Mouse (Mus musculus): Measurements from ENCODE around the gene Gm11020. TPM values are rescaled to one million over a fixed set of nuclear protein-coding genes. Genes with fewer than 3 reads are reported as not detected.
A peak's percentile ranks its signal among the peaks of the same experiment; 100 is the strongest.

The Gm11020 gene
- total RNA-seq, 2 experiments from 2014 or later = not detected

- no peak for DNase-seq (ENCODE audit: low spot score in 2 of 2)
These were observed 20.3 kb downstream of the Gm11020 start for GRCm38 (mm10) chr8:104341678-104342077.

DNA sequence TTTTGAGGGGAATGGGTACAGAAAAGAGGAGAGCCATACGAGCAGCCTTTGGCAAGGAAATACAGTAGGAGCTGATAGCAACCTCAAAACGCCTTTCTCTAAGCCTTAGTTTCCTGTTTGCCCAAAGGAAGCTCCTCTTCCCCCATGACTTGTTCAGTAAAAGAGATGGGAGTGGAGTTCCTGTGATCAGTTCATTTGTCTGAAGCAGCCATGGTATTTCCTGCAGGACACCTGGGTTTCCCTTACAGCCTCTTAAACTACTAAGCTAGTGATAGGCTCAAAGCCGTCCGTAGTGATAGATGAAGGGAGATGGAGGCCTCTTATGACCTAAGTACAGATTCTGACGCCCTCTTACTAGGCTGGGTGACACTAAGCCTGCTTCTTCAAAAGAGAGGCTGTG, 21.1 kb downstream of the Gm11020 start:
- DNase-seq (ENCODE audit: low spot score in 2 of 2) = no peak

GRCm38 (mm10) chr8:104343957-104344356, 22.6 kb downstream of the Gm11020 start:
- peak; percentile 88 to 89 for DNase-seq (ENCODE audit: low spot score in 2 of 2)

DNA sequence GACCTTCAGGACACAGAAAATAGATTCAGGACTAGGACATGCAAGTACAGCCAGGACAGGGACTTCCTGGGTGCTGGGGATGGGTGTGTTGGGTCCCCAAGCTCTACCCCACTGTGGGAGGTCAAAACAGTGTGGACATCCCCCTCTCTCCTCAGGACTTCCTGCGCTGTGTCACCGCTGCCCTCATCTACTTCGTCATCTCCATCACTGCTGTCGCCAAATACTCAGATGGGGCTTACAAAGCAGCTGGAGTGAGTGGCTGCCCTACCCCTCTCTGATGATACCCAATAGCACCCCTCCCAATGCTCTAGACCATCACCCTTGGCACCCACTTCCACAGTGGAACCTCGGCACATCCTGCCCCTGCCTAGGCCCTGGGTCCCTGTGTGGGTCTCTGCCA, 23.3 kb downstream of the Gm11020 start:
- DNase-seq (ENCODE audit: low spot score in 2 of 2) = no peak

DNA sequence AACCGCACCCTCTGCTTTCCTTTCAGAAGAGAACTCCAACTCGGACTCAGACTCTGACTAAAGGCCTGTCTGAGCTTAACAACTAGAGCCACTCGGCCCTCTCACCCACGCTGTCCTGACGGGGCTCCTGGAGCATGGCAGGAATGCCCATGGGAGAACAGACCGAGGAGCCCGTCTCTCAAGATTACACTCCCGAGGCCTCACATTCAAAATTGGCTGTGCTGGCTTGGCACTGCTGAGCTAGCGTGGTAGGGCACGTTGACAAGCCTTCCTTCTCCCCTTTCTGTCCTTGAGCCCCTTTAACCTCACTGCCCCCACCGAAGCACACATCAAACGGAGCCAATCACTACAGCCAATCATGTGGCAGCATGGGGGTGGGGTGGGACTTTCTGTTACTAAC, 25.3 kb downstream of the Gm11020 start:
- no peak for DNase-seq (ENCODE audit: low spot score in 2 of 2)

DNA sequence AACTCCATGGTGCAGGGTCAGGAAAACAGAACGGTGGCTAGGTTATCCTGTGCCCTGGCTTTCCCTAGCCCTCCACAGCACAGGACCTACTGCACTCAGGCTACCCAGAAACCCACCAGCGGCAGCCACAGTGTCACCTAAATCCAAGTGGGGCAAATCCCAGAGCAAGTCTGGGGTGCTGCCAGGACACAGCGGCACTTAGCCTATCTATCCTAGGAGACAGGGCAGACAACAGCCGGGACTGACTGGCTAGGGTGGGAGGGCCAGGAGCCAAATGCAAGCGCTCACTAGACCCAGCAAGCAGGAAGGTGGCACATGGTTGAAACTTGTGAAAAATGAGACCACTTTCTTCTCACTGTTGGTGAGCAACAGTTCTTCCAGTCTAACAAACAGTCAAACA, 27.6 kb downstream of the Gm11020 start:
- no peak for DNase-seq (ENCODE audit: low spot score in 2 of 2)

DNA sequence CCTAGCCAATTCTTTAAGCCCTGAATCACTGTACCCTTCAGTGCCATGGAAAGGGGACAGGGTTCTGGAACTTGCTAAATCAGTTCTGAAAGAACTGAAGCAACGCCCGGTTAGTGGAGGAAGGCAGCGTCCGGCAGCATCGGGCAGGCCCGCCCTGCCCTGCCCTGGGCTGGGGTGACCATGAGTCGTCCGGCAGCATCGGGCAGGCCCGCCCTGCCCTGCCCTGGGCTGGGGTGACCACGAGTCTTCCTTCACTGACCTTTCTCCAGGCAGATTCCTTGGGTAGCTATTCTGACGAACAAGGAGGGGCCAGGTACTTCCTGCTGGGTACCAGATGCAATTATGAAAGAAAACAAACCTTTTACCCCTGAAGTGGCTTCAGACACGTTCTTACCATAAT, 28.7 kb downstream of the Gm11020 start:
- no peak for DNase-seq (ENCODE audit: low spot score in 2 of 2)

- DNase-seq (ENCODE audit: low spot score in 2 of 2) = no peak
These were observed 31.8 kb downstream of the Gm11020 start for GRCm38 (mm10) chr8:104353186-104353585.

- no peak for DNase-seq (ENCODE audit: low spot score in 2 of 2)
These were observed 33.1 kb downstream of the Gm11020 start for GRCm38 (mm10) chr8:104354504-104354903.

GRCm38 (mm10) chr8:104358637-104359036, 37.3 kb downstream of the Gm11020 start:
- no peak for DNase-seq (ENCODE audit: low spot score in 2 of 2)

DNA sequence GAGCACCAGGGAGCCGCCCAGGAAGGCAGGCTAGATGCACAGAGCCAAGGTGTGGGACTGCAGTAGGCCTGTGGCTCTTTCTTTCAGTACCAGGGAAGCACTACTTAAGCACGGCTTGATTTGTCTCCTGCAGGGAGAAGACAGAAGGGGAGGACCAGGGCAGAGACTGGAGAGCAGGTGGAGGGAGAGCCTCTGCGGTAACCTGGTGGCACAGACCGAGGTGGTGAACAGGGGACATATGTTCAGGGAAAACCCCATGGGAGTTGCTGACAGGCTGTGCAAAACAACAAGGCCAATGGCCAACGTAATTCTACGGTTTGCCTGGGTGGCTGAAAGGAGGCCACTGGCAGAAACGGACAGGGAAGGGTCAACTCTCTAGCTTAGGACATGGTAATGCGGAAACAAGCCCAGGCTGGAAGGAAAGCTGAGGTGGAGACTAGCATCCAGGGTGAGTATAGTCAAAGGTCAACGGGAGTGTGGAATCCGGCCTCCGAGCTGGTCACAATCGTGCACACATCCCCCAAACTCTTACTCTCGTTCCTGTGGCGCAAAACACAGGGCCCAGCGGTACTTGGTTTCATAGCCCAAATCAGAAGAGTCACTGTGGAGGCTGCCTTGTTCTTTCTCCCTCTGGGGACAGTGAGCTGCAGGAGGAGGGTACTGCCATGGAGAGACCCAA, 38.5 kb downstream of the Gm11020 start:
- DNase-seq (ENCODE audit: low spot score in 2 of 2) = no peak

DNA sequence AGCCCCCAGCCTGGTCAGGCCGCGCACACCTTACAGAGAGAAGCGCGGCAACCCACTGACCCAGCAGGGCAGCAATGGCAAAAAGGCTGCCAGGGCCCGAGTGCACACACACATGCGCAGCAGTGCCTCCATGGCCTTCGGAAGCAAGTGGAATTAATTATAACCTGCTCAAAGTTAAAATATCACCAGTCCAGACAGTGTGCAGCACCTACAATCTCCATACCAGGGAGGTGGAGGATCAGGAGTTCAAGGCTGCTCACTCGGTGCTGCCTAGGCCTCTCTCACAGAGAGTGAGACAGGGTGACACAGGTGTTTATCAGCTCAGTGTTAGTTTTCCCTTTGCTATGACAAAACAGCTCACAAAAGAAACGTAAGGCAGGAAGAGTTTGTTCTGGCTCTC, 44.3 kb downstream of the Gm11020 start:
- no peak for DNase-seq (ENCODE audit: low spot score in 2 of 2)

DNA sequence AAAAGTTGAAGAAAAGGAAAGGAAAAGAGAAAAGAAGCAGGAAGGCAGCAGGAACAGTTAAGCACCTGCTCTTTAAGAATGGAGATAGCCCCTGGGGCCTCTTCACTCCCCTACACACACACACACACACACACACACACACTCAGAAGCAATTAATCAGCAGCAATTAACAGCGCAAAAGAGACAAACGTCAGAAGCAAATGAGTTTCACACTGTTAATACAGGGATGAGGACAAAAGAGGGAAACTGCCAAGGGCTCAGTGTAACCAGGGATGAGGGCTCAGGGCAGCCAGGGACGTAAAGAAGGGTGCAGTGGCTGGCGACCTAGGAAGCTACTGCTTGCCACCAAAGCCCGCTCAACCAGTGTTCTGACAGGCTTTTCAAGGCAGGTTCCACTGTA, 46.0 kb downstream of the Gm11020 start:
- DNase-seq (ENCODE audit: low spot score in 2 of 2) = no peak

- no peak for DNase-seq (ENCODE audit: low spot score in 2 of 2)
These were observed 48.2 kb downstream of the Gm11020 start for GRCm38 (mm10) chr8:104369591-104369990.

GRCm38 (mm10) chr8:104370071-104370470, 48.7 kb downstream of the Gm11020 start:
- no peak for DNase-seq (ENCODE audit: low spot score in 2 of 2)

GRCm38 (mm10) chr8:104371121-104371520, 49.8 kb downstream of the Gm11020 start:
- no peak for DNase-seq (ENCODE audit: low spot score in 2 of 2)

Other genes with a start within 250 kb of the Gm11020 start
- 10 to 100 TPM; 33.9 to 41.2 TPM for gene Cdh5, start 219.9 kb upstream of the Gm11020 start, total RNA-seq (2021)
- gene Bean1, start 151.1 kb upstream of the Gm11020 start, total RNA-seq (2021) = 10 to 100 TPM in 1 of 2 experiments, 1 to 10 TPM in 1; 6.3 to 12.0 TPM
- gene Tk2, start 73.0 kb upstream of the Gm11020 start, total RNA-seq (2021) = 10 to 100 TPM; 69.6 to 72.9 TPM
- 10 to 100 TPM; 66.6 to 78.6 TPM for gene Cklf, start 70.7 kb upstream of the Gm11020 start, total RNA-seq (2021)
- 1 to 10 TPM in 1 of 2 experiments, under 1 TPM in 1; 0.46 to 1.9 TPM for gene Cmtm2a, start 28.4 kb upstream of the Gm11020 start, total RNA-seq (2021)
- gene Gm45711, start 11.5 kb upstream of the Gm11020 start, total RNA-seq (2021) = not detected
- under 1 TPM; 0.19 to 0.46 TPM for gene Cmtm1, start 11.4 kb upstream of the Gm11020 start, total RNA-seq (2021)
- under 1 TPM in 1 of 2 experiments, not detected in 1; 0.45 TPM for gene Cmtm2b, start 663 bp downstream of the Gm11020 start, total RNA-seq (2021)
- gene Cmtm3, start 17.8 kb downstream of the Gm11020 start, total RNA-seq (2021) = 10 to 100 TPM; 54.4 to 77.9 TPM
- gene Cmtm4, start 74.2 kb downstream of the Gm11020 start, total RNA-seq (2021) = 10 to 100 TPM; 39.6 to 44.5 TPM
- gene Dync1li2, start 121.5 kb downstream of the Gm11020 start, total RNA-seq (2021) = 100 to 1,000 TPM; 113 to 159 TPM
- gene Terb1, start 188.3 kb downstream of the Gm11020 start, total RNA-seq (2021) = under 1 TPM in 1 of 2 experiments, not detected in 1; 0.19 TPM
- 10 to 100 TPM; 31.2 to 38.1 TPM for gene Nae1, start 213.1 kb downstream of the Gm11020 start, total RNA-seq (2021)
- gene Car7, start 213.1 kb downstream of the Gm11020 start, total RNA-seq (2021) = 1 to 10 TPM; 1.6 to 3.1 TPM

Data from adrenal gland, adult 18-20 months (tissue).